Mouse (Mus musculus) lung, embryonic 14.5 days (tissue): ENCODE results near the gene Qtrt1. TPM values are rescaled to one million over a fixed set of nuclear protein-coding genes. Genes with fewer than 3 reads are reported as not detected.
A peak's percentile ranks its signal among the peaks of the same experiment; 100 is the strongest.

Experiments used
- ATAC-seq: fragments of 200-750 bp; cut with Nextera tagmentation; 2 replicates; pipeline ENCODE4 v1.8.0; 2017; ENCODE audit warnings: mild to moderate bottlenecking, moderate TSS enrichment, moderate library complexity; ENCODE audit not compliant: insufficient read depth
- DNase-seq: peaks from one replicate; pipeline ENCODE4 v3.0.0-alpha.2; 2015
- H3K27ac ChIP-seq: fragments of 300-500 bp; sonication (generic); 2 replicates; pipeline ENCODE4 v1.5.1; 2014; ENCODE audit warnings: low read depth, mild to moderate bottlenecking, moderate library complexity
- H3K27me3 ChIP-seq: fragments of 300-500 bp; sonication (generic); 2 replicates; pipeline ENCODE4 v1.6.1; 2014; ENCODE audit warnings: low read length, control low read depth; ENCODE audit not compliant: insufficient read depth
- H3K36me3 ChIP-seq: fragments of 300-500 bp; sonication (generic); 2 replicates; pipeline ENCODE4 v1.6.1; 2014; ENCODE audit warnings: control low read depth; ENCODE audit not compliant: insufficient read depth
- H3K4me1 ChIP-seq: fragments of 300-500 bp; sonication (generic); 2 replicates; pipeline ENCODE4 v1.6.1; 2014; ENCODE audit warnings: antibody characterized with exemption, control low read depth; ENCODE audit not compliant: insufficient read depth
- H3K4me2 ChIP-seq: fragments of 300-500 bp; sonication (generic); 2 replicates; pipeline ENCODE4 v1.6.1; 2014; ENCODE audit warnings: mild to moderate bottlenecking
- H3K4me3 ChIP-seq: fragments of 300-500 bp; sonication (generic); 2 replicates; pipeline ENCODE4 v1.5.1; 2014; ENCODE audit warnings: low read depth, low read length
- H3K9ac ChIP-seq: fragments of 300-500 bp; sonication (generic); 2 replicates; pipeline ENCODE4 v1.6.1; 2014
- H3K9me3 ChIP-seq: fragments of 300-500 bp; sonication (generic); 2 replicates; pipeline ENCODE4 v1.6.1; 2016; ENCODE audit warnings: low read depth, low read length, control low read depth
- CTCF ChIP-seq: IDR thresholded peaks from 2 replicates; pipeline ENCODE4 v1.5.1; 2016; ENCODE audit warnings: antibody characterized with exemption, low read depth
- WGBS: fragments of 180-500 bp; shearing (Covaris S2); extraction: QIAGEN DNeasy Blood & Tissue Kit; methylation state at CpG from one replicate; pipeline ENCODE4 v1.1.7; 2014; 5-methylcytosine and 5-hydroxymethylcytosine counted together
- polyA plus RNA-seq: library from polyadenylated mRNA; unstranded; fragments of >200 nt; fragmentation: Nextera tagmentation; extraction: Ambion mirVana; gene quantifications from 2 replicates; pipeline ENCODE4 v1.2.1, GENCODE M21; 2014

Qtrt1 gene
- polyA plus RNA-seq, 1 experiment from 2014 or later, result 55.1 TPM

GRCm38 (mm10) chr9:21402764-21403253 lies 8.8 kb upstream of the Qtrt1 start:
- 74% methylated on average over 11 of the region's 11 CpGs for WGBS
- Histone ChIP-seq H3K4me3 (no peak overlapping the region), H3K4me2 (no peak overlapping the region), H3K27ac (no peak overlapping the region), H3K9me3 (no peaks in the 10 kb centered on the region), H3K27me3 (no peaks in the 10 kb centered on the region), H3K9ac (no peak overlapping the region), H3K36me3 (peaks cover 90% of the 10 kb centered on the region), H3K4me1 (no peaks in the 10 kb centered on the region)
- TF ChIP-seq CTCF, result no peak
- DNase-seq (no peak), ATAC-seq (no peak)

- TF ChIP-seq CTCF, result no peak
- H3K27me3 ChIP-seq, result no peaks in the 10 kb centered on the region
- ATAC-seq (no peak), DNase-seq (no peak)
- no peak overlapping the region for H3K27ac ChIP-seq
- no peak overlapping the region for H3K9ac ChIP-seq
- H3K4me3 ChIP-seq, result no peak overlapping the region
- WGBS, result 96% methylated on average over 5 of the region's 5 CpGs
- peaks cover 80% of the 10 kb centered on the region for H3K36me3 ChIP-seq
- no peaks in the 10 kb centered on the region for H3K9me3 ChIP-seq
- H3K4me2 ChIP-seq, result no peak overlapping the region
- no peaks in the 10 kb centered on the region for H3K4me1 ChIP-seq
Measured at GRCm38 (mm10) chr9:21403745-21404144, 7.9 kb upstream of the Qtrt1 start.

GRCm38 (mm10) chr9:21405525-21405924 lies 6.1 kb upstream of the Qtrt1 start:
- Histone ChIP-seq H3K27me3 (no peaks in the 10 kb centered on the region), H3K4me1 (no peaks in the 10 kb centered on the region), H3K4me2 (no peak overlapping the region), H3K36me3 (peaks cover 63% of the 10 kb centered on the region), H3K27ac (no peak overlapping the region), H3K9ac (no peak overlapping the region), H3K9me3 (no peaks in the 10 kb centered on the region), H3K4me3 (no peak overlapping the region)
- DNase-seq, result no peak
- no peak for TF ChIP-seq CTCF
- ATAC-seq, result no peak
- WGBS, result 67% methylated on average over 4 of the region's 4 CpGs

- ATAC-seq, result no peak
- no peak overlapping the region for H3K4me3 ChIP-seq
Measured at GRCm38 (mm10) chr9:21407951-21408350, 3.7 kb upstream of the Qtrt1 start.

GRCm38 (mm10) chr9:21408624-21409023 lies 3.0 kb upstream of the Qtrt1 start:
- Histone ChIP-seq H3K4me2 (no peak overlapping the region), H3K4me1 (0 out of 2 replicates have a peak, but pooled peaks cover 2% of the 10 kb centered on the region), H3K27ac (no peak overlapping the region), H3K9ac (no peak overlapping the region), H3K9me3 (no peaks in the 10 kb centered on the region), H3K27me3 (no peaks in the 10 kb centered on the region), H3K4me3 (no peak overlapping the region), H3K36me3 (peaks cover 33% of the 10 kb centered on the region)
- ATAC-seq (no peak), DNase-seq (no peak)
- TF ChIP-seq CTCF, result no peak
- WGBS, result 71% methylated on average over 7 of the region's 7 CpGs

More at GRCm38 (mm10) chr9:21407951-21408350, 3.7 kb upstream of the Qtrt1 start:
- Histone ChIP-seq H3K36me3 (peaks cover 39% of the 10 kb centered on the region), H3K27ac (no peak overlapping the region), H3K27me3 (no peaks in the 10 kb centered on the region), H3K4me2 (no peak overlapping the region), H3K9ac (no peak overlapping the region), H3K9me3 (no peaks in the 10 kb centered on the region), H3K4me1 (0 out of 2 replicates have a peak, but pooled peaks cover 2% of the 10 kb centered on the region)
- 7% methylated on average over 4 of the region's 4 CpGs for whole genome bisulfite sequencing
- no peak for TF ChIP-seq CTCF
- peak; percentile 73 for DNase-seq

GRCm38 (mm10) chr9:21409592-21410317 lies 1.9 kb upstream of the Qtrt1 start:
- Histone ChIP-seq H3K4me3 (no peak overlapping the region), H3K27me3 (no peaks in the 10 kb centered on the region), H3K36me3 (peaks cover 33% of the 10 kb centered on the region), H3K9me3 (no peaks in the 10 kb centered on the region), H3K4me1 (0 out of 2 replicates have a peak, but pooled peaks cover 2% of the 10 kb centered on the region), H3K9ac (no peak overlapping the region), H3K27ac (no peak overlapping the region), H3K4me2 (no peak overlapping the region)
- ATAC-seq (no peak), DNase-seq (peak; percentile 91)
- WGBS, result 31% methylated on average over 9 of the region's 9 CpGs
- TF ChIP-seq CTCF, result peak; percentile 79

- H3K9me3 ChIP-seq, result no peaks in the 10 kb centered on the region
- no peak overlapping the region for H3K4me2 ChIP-seq
- H3K27me3 ChIP-seq, result no peaks in the 10 kb centered on the region
- H3K27ac ChIP-seq, result no peak overlapping the region
- ATAC-seq (no peak), DNase-seq (no peak)
- H3K4me1 ChIP-seq, result no peaks in the 10 kb centered on the region
- H3K9ac ChIP-seq, result no peak overlapping the region
- 89% methylated on average over 2 of the region's 2 CpGs for WGBS
- H3K4me3 ChIP-seq, result no peak overlapping the region
- H3K36me3 ChIP-seq, result peaks cover 59% of the 10 kb centered on the region
- TF ChIP-seq CTCF, result no peak
Measured at GRCm38 (mm10) chr9:21417866-21418265, 6.2 kb downstream of the Qtrt1 start.
